Mouse (Mus musculus): ENCODE measurements around the gene Slc44a4. TPM values are rescaled to one million over a fixed set of nuclear protein-coding genes. Genes with fewer than 3 reads are reported as not detected.
"Not testable (repeated sequence)": the region's sequence is repeated elsewhere in the genome, so short reads cannot be mapped to it uniquely, and the experiment has no call there.

Gene Slc44a4
- polyA plus RNA-seq, 1 experiment from 2014 or later = not detected

DNA sequence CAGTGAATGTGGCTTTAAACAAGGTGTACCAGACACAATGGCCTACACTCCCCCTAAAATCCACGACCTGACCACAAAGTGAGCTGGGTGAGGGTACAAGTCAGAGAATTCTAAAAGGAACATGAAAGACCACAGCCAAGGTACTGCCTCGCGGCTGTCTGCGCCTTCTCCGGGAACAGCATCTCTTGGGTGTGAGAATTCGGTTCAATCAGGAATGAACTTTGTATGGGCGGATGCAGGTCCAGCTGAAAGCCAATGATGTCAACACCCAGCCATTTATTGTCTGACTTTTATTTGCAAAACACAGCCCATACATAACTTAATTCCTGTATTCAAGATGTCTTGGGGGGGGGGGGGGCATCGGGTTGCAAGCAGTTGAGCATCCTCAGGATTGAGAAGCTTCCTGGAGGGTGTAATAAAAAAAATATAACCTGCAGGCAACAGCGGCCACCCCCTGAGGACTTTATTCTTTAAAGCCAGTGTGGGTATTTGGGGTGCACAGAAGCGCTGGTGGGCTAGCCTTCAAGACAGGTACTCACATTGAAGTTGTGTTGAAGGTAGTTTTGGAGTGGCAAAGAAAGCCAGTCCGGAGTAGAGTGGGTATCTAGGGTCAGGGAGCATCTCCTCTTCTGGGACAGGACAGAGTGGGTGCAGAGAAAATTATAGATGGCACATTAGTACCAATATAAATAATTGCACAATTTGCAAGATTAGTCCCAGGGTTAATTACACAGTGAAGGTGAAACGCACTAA, 21.0 kb upstream of the Slc44a4 start:
- ATAC-seq (ENCODE audit: low FRiP score) = no peak
- Histone ChIP-seq H3K4me3 (peak overlapping the region; percentile 81), H3K9me3 (no peaks in the 10 kb centered on the region), H3K4me2 (peak overlapping the region; percentile 100), H3K9ac (peak overlapping the region; percentile 96; the same call in 1 of the 2 replicates), H3K4me1 (replicated peaks) (peaks cover 35% of the 10 kb centered on the region), H3K27me3 (no peaks in the 10 kb centered on the region), H3K27ac (peak overlapping the region; percentile 96), H3K36me3 (peaks cover 9% of the 10 kb centered on the region)
- 78% methylated on average over 12 of the region's 12 CpGs for WGBS

DNA sequence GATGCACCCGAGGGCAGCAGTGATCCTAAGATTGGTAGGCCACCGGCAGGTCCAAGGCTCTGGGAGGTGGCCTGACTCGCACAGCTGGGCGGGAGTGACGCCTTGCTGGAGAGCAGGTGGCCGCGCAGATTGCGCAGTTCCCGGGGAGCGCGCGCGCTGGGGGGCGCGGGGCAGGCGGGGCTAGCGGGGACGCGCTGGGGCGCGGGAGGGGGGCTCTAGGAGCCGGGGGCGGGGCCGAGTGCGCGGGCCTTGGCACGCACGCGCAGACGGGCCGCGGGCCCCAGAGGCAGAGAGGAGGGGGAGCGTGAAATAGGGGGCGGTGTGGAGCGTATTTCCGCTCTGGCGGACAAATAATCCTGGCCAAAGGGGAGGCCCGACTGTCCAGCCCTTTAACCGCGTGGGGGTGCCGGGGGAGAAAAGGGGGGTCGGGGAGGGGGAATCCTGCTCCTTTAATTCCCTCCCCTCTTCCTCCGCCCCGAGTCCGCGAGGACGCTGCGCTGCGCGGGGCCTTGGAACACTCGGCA, 20.1 kb upstream of the Slc44a4 start:
- Histone ChIP-seq H3K4me1 (replicated peaks) (peaks cover 35% of the 10 kb centered on the region), H3K9ac (peak overlapping the region; percentile 96), H3K9me3 (no peaks in the 10 kb centered on the region), H3K4me2 (peak overlapping the region; percentile 100), H3K27ac (peak overlapping the region; percentile 96), H3K4me3 (peak overlapping the region; percentile 81), H3K36me3 (peaks cover 9% of the 10 kb centered on the region), H3K27me3 (no peaks in the 10 kb centered on the region)
- peak; percentile 91 for ATAC-seq (ENCODE audit: low FRiP score)
- WGBS = under 1% methylated on average over 47 of the region's 51 CpGs

DNA sequence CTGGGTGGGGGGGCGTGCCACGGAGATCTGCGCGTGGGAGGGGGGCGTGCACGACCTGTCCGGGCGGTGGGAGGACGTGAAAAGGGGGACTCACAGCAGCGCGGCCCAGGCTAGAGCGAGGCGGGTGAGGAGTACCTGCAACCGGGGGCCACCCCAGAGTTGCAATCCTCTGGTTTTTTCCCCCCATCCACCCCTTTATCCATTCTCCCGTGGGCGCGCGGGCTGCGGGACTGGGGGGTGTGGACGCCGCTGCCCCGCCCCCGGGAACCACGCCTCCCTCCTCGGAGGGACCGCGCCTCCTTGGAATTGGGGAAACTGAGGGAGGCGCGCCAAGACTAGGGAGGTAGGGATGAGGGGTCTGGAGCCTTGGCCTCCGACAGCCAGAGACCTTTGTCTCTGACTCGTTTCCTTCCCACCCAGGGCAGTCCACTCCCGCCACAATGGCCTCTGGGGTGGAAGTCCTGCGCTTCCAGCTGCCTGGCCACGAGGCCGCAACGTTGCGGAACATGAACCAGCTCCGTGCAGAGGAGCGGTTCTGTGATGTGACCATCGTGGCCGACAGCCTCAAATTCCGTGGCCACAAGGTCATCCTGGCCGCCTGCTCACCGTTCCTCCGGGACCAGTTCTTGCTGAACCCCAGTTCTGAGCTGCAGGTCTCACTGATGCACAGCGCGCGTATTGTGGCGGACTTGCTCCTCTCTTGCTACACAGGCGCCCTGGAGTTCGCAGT, 19.3 kb upstream of the Slc44a4 start:
- no peaks in the 10 kb centered on the region for H3K9me3 ChIP-seq
- peak overlapping the region; percentile 96 for H3K27ac ChIP-seq
- peak overlapping the region; percentile 96 for H3K9ac ChIP-seq
- H3K4me2 ChIP-seq = peak overlapping the region; percentile 100
- ATAC-seq (ENCODE audit: low FRiP score) = peak; percentile 47
- no peaks in the 10 kb centered on the region for H3K27me3 ChIP-seq
- WGBS = 8% methylated on average over 40 of the region's 51 CpGs
- peak overlapping the region; percentile 81 for H3K4me3 ChIP-seq
- peaks cover 9% of the 10 kb centered on the region for H3K36me3 ChIP-seq
- H3K4me1 ChIP-seq (replicated peaks) = peaks cover 43% of the 10 kb centered on the region

GRCm38 (mm10) chr17:34895724-34896123, 18.5 kb upstream of the Slc44a4 start:
- WGBS = 91% methylated on average over 15 of the region's 15 CpGs
- peaks cover 50% of the 10 kb centered on the region for H3K4me1 ChIP-seq (replicated peaks)
- no peak for ATAC-seq (ENCODE audit: low FRiP score)
- H3K27me3 ChIP-seq = no peaks in the 10 kb centered on the region
- H3K9me3 ChIP-seq = no peaks in the 10 kb centered on the region
- peak overlapping the region; percentile 96 for H3K27ac ChIP-seq
- H3K36me3 ChIP-seq = peaks cover 9% of the 10 kb centered on the region
- H3K9ac ChIP-seq = peak overlapping the region; percentile 96
- peak overlapping the region; percentile 100 for H3K4me2 ChIP-seq
- peak overlapping the region; percentile 81 for H3K4me3 ChIP-seq

GRCm38 (mm10) chr17:34896366-34896765, 17.9 kb upstream of the Slc44a4 start:
- Histone ChIP-seq H3K4me2 (peak overlapping the region; percentile 100), H3K27ac (no peak overlapping the region), H3K9ac (peak overlapping the region; percentile 96), H3K9me3 (no peaks in the 10 kb centered on the region), H3K4me1 (replicated peaks) (peaks cover 54% of the 10 kb centered on the region), H3K27me3 (no peaks in the 10 kb centered on the region), H3K36me3 (peaks cover 13% of the 10 kb centered on the region), H3K4me3 (peak overlapping the region; percentile 81)
- WGBS = 83% methylated on average over 17 of the region's 17 CpGs
- ATAC-seq (ENCODE audit: low FRiP score) = no peak

GRCm38 (mm10) chr17:34897373-34898159, 16.7 kb upstream of the Slc44a4 start:
- peak overlapping the region; percentile 98 for H3K9ac ChIP-seq
- H3K36me3 ChIP-seq = peaks cover 22% of the 10 kb centered on the region
- peaks cover 56% of the 10 kb centered on the region for H3K4me1 ChIP-seq (replicated peaks)
- peak overlapping the region; percentile 88 for H3K4me3 ChIP-seq
- H3K27me3 ChIP-seq = no peaks in the 10 kb centered on the region
- no peak for ATAC-seq (ENCODE audit: low FRiP score)
- H3K9me3 ChIP-seq = no peaks in the 10 kb centered on the region
- WGBS = 20% methylated on average over 10 of the region's 10 CpGs
- H3K4me2 ChIP-seq = peak overlapping the region; percentile 100
- H3K27ac ChIP-seq = peak overlapping the region; percentile 97

- Histone ChIP-seq H3K4me1 (replicated peaks) (peaks cover 56% of the 10 kb centered on the region), H3K36me3 (peaks cover 28% of the 10 kb centered on the region), H3K4me2 (peak within 1 kb of the TSS; percentile 100), H3K9me3 (no peaks in the 10 kb centered on the region), H3K27ac (peak within 1 kb of the TSS; percentile 97), H3K4me3 (peak within 1 kb of the TSS; percentile 88), H3K27me3 (no peaks in the 10 kb centered on the region), H3K9ac (peak within 1 kb of the TSS; percentile 98)
- WGBS = 0% methylated on average over 22 of the region's 44 CpGs
- ATAC-seq (ENCODE audit: low FRiP score) = peak; percentile 11
Observed at GRCm38 (mm10) chr17:34898160-34898586, 16.1 kb upstream of the Slc44a4 start, which contains the start of the genes C2 and Ehmt2. Gene C2 (minus strand): TSS chr17:34898265. Gene Ehmt2 (plus strand): TSS chr17:34898469.

GRCm38 (mm10) chr17:34898706-34899052, 15.6 kb upstream of the Slc44a4 start:
- no peaks in the 10 kb centered on the region for H3K9me3 ChIP-seq
- H3K4me3 ChIP-seq = peak overlapping the region; percentile 88
- peak overlapping the region; percentile 98 for H3K9ac ChIP-seq
- ATAC-seq (ENCODE audit: low FRiP score) = peak; percentile 1; the same call in 1 of the 2 replicates
- under 1% methylated on average over 19 of the region's 47 CpGs for WGBS
- H3K4me1 ChIP-seq (replicated peaks) = peaks cover 53% of the 10 kb centered on the region
- peak overlapping the region; percentile 100 for H3K4me2 ChIP-seq
- H3K27ac ChIP-seq = peak overlapping the region; percentile 97
- no peaks in the 10 kb centered on the region for H3K27me3 ChIP-seq
- H3K36me3 ChIP-seq = peaks cover 33% of the 10 kb centered on the region

DNA sequence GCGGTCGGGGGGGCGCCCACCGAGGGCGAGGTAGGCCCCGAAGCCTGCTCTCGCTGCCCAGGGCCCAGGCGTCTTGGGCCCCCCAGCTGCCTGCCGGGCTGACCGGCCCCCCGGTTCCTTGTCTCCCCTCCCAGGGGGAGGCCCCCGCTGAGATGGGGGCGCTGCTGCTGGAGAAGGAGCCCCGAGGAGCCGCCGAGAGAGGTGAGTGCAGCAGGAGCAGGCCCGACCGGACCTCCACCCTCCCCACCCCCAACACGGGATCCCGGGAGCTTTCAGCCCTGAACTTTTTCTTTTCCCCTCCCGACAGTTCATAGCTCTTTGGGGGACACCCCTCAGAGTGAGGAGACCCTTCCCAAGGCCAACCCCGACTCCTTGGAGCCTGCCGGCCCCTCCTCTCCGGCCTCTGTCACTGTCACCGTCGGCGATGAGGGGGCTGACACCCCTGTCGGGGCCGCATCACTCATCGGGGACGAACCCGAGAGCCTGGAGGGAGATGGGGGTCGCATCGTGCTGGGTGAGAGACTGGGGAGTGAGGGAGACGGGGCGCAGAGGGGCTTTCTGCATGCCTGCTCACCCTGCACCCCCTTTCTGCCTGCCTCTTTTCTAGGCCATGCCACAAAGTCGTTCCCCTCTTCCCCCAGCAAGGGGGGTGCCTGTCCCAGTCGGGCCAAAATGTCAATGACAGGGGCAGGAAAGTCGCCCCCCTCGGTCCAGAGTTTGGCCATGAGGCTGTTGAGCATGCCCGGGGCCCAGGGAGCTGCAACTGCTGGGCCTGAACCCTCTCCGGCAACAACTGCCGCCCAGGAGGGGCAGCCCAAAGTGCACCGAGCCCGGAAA, 15.0 kb upstream of the Slc44a4 start:
- H3K27me3 ChIP-seq = no peaks in the 10 kb centered on the region
- peak overlapping the region; percentile 100 for H3K4me2 ChIP-seq
- H3K36me3 ChIP-seq = peaks cover 39% of the 10 kb centered on the region
- peak overlapping the region; percentile 88 for H3K4me3 ChIP-seq
- H3K4me1 ChIP-seq (replicated peaks) = peaks cover 50% of the 10 kb centered on the region
- ATAC-seq (ENCODE audit: low FRiP score) = peak; percentile 9; the same call in 1 of the 2 replicates
- H3K9me3 ChIP-seq = no peaks in the 10 kb centered on the region
- H3K27ac ChIP-seq = peak overlapping the region; percentile 97
- under 1% methylated on average over 39 of the region's 45 CpGs for WGBS
- H3K9ac ChIP-seq = peak overlapping the region; percentile 98

DNA sequence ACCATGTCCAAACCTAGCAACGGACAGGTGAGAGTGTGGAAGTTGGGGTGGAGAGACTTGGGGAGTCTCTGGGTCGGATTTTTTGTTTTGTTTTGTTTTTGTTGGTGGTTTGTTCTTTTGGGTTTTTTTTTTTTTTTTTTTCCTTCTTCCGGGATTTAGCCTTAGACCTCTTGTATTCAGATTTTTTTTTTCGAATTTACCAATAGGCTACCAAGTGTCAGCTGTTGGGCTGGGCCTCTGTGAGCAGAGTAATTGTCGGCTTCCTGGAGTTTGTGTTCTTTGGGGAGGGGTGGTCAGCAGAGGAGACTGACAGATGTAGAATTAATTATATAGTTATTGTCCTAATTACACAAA, 14.4 kb upstream of the Slc44a4 start:
- Histone ChIP-seq H3K27me3 (no peaks in the 10 kb centered on the region), H3K4me2 (peak overlapping the region; percentile 100), H3K9me3 (no peaks in the 10 kb centered on the region), H3K9ac (peak overlapping the region; percentile 98), H3K36me3 (peaks cover 45% of the 10 kb centered on the region), H3K4me3 (peak overlapping the region; percentile 88), H3K4me1 (replicated peaks) (peaks cover 50% of the 10 kb centered on the region), H3K27ac (peak overlapping the region; percentile 97)
- WGBS = 3% methylated on average over 5 of the region's 5 CpGs
- no peak for ATAC-seq (ENCODE audit: low FRiP score)

- Histone ChIP-seq H3K36me3 (peaks cover 53% of the 10 kb centered on the region), H3K4me1 (replicated peaks) (peaks cover 42% of the 10 kb centered on the region)
- H3K4me2 ChIP-seq; H3K27ac ChIP-seq; H3K9ac ChIP-seq; ATAC-seq (ENCODE audit: low FRiP score); H3K4me3 ChIP-seq; H3K9me3 ChIP-seq; H3K27me3 ChIP-seq: not testable (repeated sequence)
Observed at GRCm38 (mm10) chr17:34900826-34901225, 13.4 kb upstream of the Slc44a4 start.

Data from hindbrain, embryonic 13.5 days (tissue).